Mouse (Mus musculus): ENCODE data around the gene 4930539E08Rik.

DNA sequence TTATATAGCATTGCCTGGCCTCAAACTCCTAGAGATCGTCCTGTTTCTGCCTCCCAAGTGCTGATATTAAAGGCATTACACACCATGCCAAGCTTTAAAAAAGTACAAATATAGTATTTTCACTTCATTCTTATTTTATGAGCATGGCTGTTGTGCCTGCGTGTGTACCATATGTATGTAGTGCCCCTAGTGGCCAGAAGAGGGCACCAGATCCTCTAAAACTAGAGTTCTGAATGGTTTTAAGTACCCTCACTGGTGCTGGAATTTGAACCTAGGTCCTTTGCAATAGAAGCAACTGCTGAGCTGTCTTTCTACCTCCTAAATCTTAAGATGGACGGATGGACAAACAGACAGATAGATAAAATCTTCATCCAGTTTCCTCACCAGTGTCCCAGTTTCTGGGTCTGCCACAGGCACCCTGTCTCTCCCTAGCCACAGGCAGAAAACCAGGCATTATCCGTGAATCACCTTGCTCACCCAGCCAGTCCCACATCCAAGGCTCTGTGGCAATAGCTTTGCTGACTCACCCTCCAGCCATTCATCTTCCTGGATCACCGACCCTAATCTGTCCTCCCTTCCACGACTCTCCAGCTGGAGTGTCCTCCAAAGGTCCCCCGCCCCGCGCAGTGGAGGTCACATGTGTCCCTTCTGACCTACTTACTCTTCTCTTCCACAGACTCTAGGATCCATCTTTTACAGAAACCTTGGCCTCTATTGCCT, 59.8 kb downstream of the 4930539E08Rik start:
- TF ChIP-seq CTCF (IDR thresholded peaks at IDR 0.05; ENCODE audit: control insufficient read depth, insufficient read depth, insufficient replicate concordance, low read depth, low read length) = no peak
- no peak for TF ChIP-seq POLR2A (IDR thresholded peaks at IDR 0.05; ENCODE audit: control insufficient read depth, low read depth, low read length)

Measured in testis, adult 2 months (tissue).